Mouse (Mus musculus): Measurements from ENCODE around the gene Emc8. TPM values are rescaled to one million over a fixed set of nuclear protein-coding genes. Genes with fewer than 3 reads are reported as not detected.

Emc8 gene
- total and polyA plus RNA-seq, 2 experiments from 2014 or later = 43.7 to 104 TPM

GRCm38 (mm10) chr8:120696401-120697153 lies 28.2 kb upstream of the Emc8 start:
- no peak overlapping the region for H3K9ac ChIP-seq
- no peaks in the 10 kb centered on the region for H3K27me3 ChIP-seq (ENCODE audit: insufficient read depth, low read length)
- no peaks in the 10 kb centered on the region for H3K4me1 ChIP-seq (ENCODE audit: insufficient read depth)
- ATAC-seq = peak; percentile 38
- no peak for TF ChIP-seq CTCF (IDR thresholded peaks at IDR 0.05; ENCODE audit: low read depth)
- 56% methylated on average over 13 of the region's 13 CpGs for WGBS
- no peak overlapping the region for H3K27ac ChIP-seq (ENCODE audit: low read depth, low read length)
- no peak overlapping the region for H3K4me2 ChIP-seq (ENCODE audit: low read depth)
- no peaks in the 10 kb centered on the region for H3K36me3 ChIP-seq (ENCODE audit: insufficient read depth)
- H3K4me3 ChIP-seq (ENCODE audit: low read depth, low read length) = no peak overlapping the region
- no peaks in the 10 kb centered on the region for H3K9me3 ChIP-seq (ENCODE audit: low read length)
- DNase-seq = peak; percentile 20

- ATAC-seq = no peak
- no peak overlapping the region for H3K9ac ChIP-seq
- DNase-seq = no peak
Measured at GRCm38 (mm10) chr8:120693861-120694493, 25.6 kb upstream of the Emc8 start.

DNA sequence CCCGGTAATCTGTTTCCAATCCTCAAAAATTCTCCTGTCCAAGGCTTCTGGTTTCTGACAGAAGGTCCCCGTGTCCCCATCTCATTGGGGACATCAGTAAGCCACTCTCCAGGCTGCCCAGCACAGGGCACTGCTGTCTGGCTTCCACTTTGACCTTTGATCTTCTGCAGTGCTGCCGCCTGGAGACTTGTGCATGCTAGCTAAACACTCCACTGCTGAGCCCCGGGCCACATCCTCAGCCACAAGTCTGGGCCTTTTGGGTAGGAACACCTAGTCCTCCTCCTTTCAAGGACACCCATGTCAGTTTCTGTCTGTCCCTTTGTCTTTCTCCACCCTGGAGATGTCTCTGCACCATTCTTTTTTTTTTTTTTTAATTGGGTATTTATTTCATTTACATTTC lies 24.6 kb upstream of the Emc8 start:
- WGBS = 71% methylated on average over 4 of the region's 4 CpGs
- no peak overlapping the region for H3K4me3 ChIP-seq (ENCODE audit: low read depth, low read length)

More at GRCm38 (mm10) chr8:120693861-120694493, 25.6 kb upstream of the Emc8 start:
- no peaks in the 10 kb centered on the region for H3K4me1 ChIP-seq (ENCODE audit: insufficient read depth)
- no peak for TF ChIP-seq CTCF (IDR thresholded peaks at IDR 0.05; ENCODE audit: low read depth)
- WGBS = 57% methylated on average over 22 of the region's 22 CpGs
- no peaks in the 10 kb centered on the region for H3K9me3 ChIP-seq (ENCODE audit: low read length)
- no peaks in the 10 kb centered on the region for H3K36me3 ChIP-seq (ENCODE audit: insufficient read depth)
- H3K27ac ChIP-seq (ENCODE audit: low read depth, low read length) = no peak overlapping the region
- no peaks in the 10 kb centered on the region for H3K27me3 ChIP-seq (ENCODE audit: insufficient read depth, low read length)
- H3K4me3 ChIP-seq (ENCODE audit: low read depth, low read length) = no peak overlapping the region
- H3K4me2 ChIP-seq (ENCODE audit: low read depth) = no peak overlapping the region

GRCm38 (mm10) chr8:120688511-120688910 lies 20.1 kb upstream of the Emc8 start:
- no peak overlapping the region for H3K27ac ChIP-seq (ENCODE audit: low read depth, low read length)
- ATAC-seq = no peak
- H3K36me3 ChIP-seq (ENCODE audit: insufficient read depth) = no peaks in the 10 kb centered on the region
- no peaks in the 10 kb centered on the region for H3K4me1 ChIP-seq (ENCODE audit: insufficient read depth)
- no peak for DNase-seq
- no peaks in the 10 kb centered on the region for H3K9me3 ChIP-seq (ENCODE audit: low read length)
- H3K4me3 ChIP-seq (ENCODE audit: low read depth, low read length) = no peak overlapping the region
- no peak overlapping the region for H3K4me2 ChIP-seq (ENCODE audit: low read depth)
- no peak for TF ChIP-seq CTCF (IDR thresholded peaks at IDR 0.05; ENCODE audit: low read depth)
- no peak overlapping the region for H3K9ac ChIP-seq
- H3K27me3 ChIP-seq (ENCODE audit: insufficient read depth, low read length) = no peaks in the 10 kb centered on the region
- WGBS = 83% methylated on average over 7 of the region's 7 CpGs

More for the DNA sequence above, 24.6 kb upstream of the Emc8 start:
- no peak for TF ChIP-seq CTCF (IDR thresholded peaks at IDR 0.05; ENCODE audit: low read depth)
- no peak for ATAC-seq
- H3K27me3 ChIP-seq (ENCODE audit: insufficient read depth, low read length) = no peaks in the 10 kb centered on the region
- no peak overlapping the region for H3K27ac ChIP-seq (ENCODE audit: low read depth, low read length)
- DNase-seq = no peak
- no peaks in the 10 kb centered on the region for H3K9me3 ChIP-seq (ENCODE audit: low read length)
- H3K4me1 ChIP-seq (ENCODE audit: insufficient read depth) = no peaks in the 10 kb centered on the region
- H3K36me3 ChIP-seq (ENCODE audit: insufficient read depth) = no peaks in the 10 kb centered on the region
- no peak overlapping the region for H3K9ac ChIP-seq
- no peak overlapping the region for H3K4me2 ChIP-seq (ENCODE audit: low read depth)

DNA sequence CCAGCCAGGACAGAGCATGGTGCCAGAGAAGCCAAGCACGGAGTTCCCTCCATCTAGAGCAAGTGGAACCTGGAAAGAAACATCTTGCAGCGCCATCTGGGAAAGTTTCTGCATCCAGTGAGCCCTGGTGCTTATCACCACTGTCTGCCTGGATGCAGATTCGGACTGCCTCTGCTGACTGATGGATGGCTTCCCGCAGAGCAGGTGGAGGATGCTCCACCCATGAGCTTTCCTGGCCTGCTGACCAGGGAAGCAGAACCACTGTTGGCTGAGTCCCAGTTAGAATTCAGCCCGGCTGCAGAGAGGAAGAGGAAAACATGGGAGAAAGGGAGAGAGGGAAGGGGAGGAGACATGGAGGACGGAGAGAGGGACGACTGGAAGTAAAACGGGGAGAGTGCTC lies 19.4 kb upstream of the Emc8 start:
- no peak overlapping the region for H3K9ac ChIP-seq
- H3K4me3 ChIP-seq (ENCODE audit: low read depth, low read length) = no peak overlapping the region
- ATAC-seq = no peak
- H3K36me3 ChIP-seq (ENCODE audit: insufficient read depth) = no peaks in the 10 kb centered on the region
- no peak for TF ChIP-seq CTCF (IDR thresholded peaks at IDR 0.05; ENCODE audit: low read depth)
- 78% methylated on average over 8 of the region's 8 CpGs for WGBS
- H3K4me2 ChIP-seq (ENCODE audit: low read depth) = no peak overlapping the region
- no peak overlapping the region for H3K27ac ChIP-seq (ENCODE audit: low read depth, low read length)
- H3K27me3 ChIP-seq (ENCODE audit: insufficient read depth, low read length) = no peaks in the 10 kb centered on the region
- DNase-seq = no peak
- no peaks in the 10 kb centered on the region for H3K9me3 ChIP-seq (ENCODE audit: low read length)
- H3K4me1 ChIP-seq (ENCODE audit: insufficient read depth) = no peaks in the 10 kb centered on the region

- Histone ChIP-seq H3K27ac (ENCODE audit: low read depth, low read length) (no peak overlapping the region), H3K9me3 (ENCODE audit: low read length) (no peaks in the 10 kb centered on the region), H3K27me3 (ENCODE audit: insufficient read depth, low read length) (no peaks in the 10 kb centered on the region), H3K36me3 (ENCODE audit: insufficient read depth) (no peaks in the 10 kb centered on the region), H3K4me1 (ENCODE audit: insufficient read depth) (no peaks in the 10 kb centered on the region), H3K4me2 (ENCODE audit: low read depth) (no peak overlapping the region), H3K9ac (no peak overlapping the region), H3K4me3 (ENCODE audit: low read depth, low read length) (no peak overlapping the region)
- no peak for TF ChIP-seq CTCF (IDR thresholded peaks at IDR 0.05; ENCODE audit: low read depth)
- DNase-seq = no peak
- 88% methylated on average over 5 of the region's 5 CpGs for WGBS
- ATAC-seq = no peak
Measured at GRCm38 (mm10) chr8:120686576-120686975, 18.2 kb upstream of the Emc8 start.

DNA sequence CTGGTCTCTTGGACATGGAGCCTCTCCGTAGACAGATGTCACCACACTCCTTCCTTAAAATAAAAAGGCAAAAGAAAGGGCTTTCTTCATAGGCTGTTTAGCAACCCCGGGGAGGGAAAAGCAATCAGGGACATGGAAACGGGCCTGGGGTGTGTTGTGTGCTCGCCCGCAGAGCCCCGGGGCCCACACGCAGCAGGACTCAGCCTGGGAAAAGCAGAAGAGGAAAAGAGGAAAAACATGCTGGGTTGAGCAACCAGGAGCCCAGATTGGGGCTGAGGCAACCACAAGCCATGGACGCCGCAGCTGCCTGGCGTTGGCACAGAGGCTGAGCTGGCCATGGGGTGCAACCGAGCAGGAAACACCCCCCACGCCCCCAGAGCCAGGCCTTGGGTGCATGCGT lies 17.7 kb upstream of the Emc8 start:
- no peaks in the 10 kb centered on the region for H3K27me3 ChIP-seq (ENCODE audit: insufficient read depth, low read length)
- H3K9ac ChIP-seq = no peak overlapping the region
- H3K36me3 ChIP-seq (ENCODE audit: insufficient read depth) = no peaks in the 10 kb centered on the region
- H3K4me3 ChIP-seq (ENCODE audit: low read depth, low read length) = no peak overlapping the region
- H3K4me2 ChIP-seq (ENCODE audit: low read depth) = no peak overlapping the region
- 81% methylated on average over 13 of the region's 13 CpGs for WGBS
- ATAC-seq (no peak), DNase-seq (no peak)
- H3K4me1 ChIP-seq (ENCODE audit: insufficient read depth) = no peaks in the 10 kb centered on the region
- no peak for TF ChIP-seq CTCF (IDR thresholded peaks at IDR 0.05; ENCODE audit: low read depth)
- no peaks in the 10 kb centered on the region for H3K9me3 ChIP-seq (ENCODE audit: low read length)
- H3K27ac ChIP-seq (ENCODE audit: low read depth, low read length) = no peak overlapping the region
